Mouse (Mus musculus): ENCODE measurements around the gene Zfp553.

- TF ChIP-seq POLR2A (IDR thresholded peaks at IDR 0.05; ENCODE audit: borderline replicate concordance, extremely low read depth, low read depth, low read length) (no peak), CTCF (IDR thresholded peaks at IDR 0.05; ENCODE audit: insufficient read depth, low read length) (no peak)
Measured at GRCm38 (mm10) chr7:127214521-127214920, 18.3 kb upstream of the Zfp553 start.

Data from lung, adult 2 months (tissue).